Mouse (Mus musculus) adrenal gland, postnatal 25 days (tissue): Measurements from ENCODE around the gene Dtymk. TPM values are rescaled to one million over a fixed set of nuclear protein-coding genes. Genes with fewer than 3 reads are reported as not detected.
"Not testable (repeated sequence)": the region's sequence is repeated elsewhere in the genome, so short reads cannot be mapped to it uniquely, and the experiment has no call there.

ENCODE experiments used
- DNase-seq: peaks from one replicate; pipeline ENCODE4 v3.0.0; 2021; ENCODE audit warnings: mixed read lengths
- long read RNA-seq: library from polyadenylated mRNA; stranded (forward); transcript quantifications from one replicate; pipeline ENCODE4 v2.0.0, GENCODE M21; 2021
- total RNA-seq: library from RNA; stranded (reverse); gene quantifications from 2 replicates; pipeline ENCODE4 v1.2.3, GENCODE M21; 2021

Dtymk gene
- total RNA-seq: 77.9 and 86.1 TPM in 2 replicates
- long read RNA-seq, transcript Dtymk-202 (2 exons, 1,055 nt): minor isoform, 19 of 62 reads
- long read RNA-seq, transcript Dtymk-201 (5 exons, 1,003 nt): major isoform, 28 of 62 reads
- long read RNA-seq, partial matches to known transcripts: 4 of 62 reads
- long read RNA-seq, other reads (novel, unspliced or antisense): 10 of 62 reads

DNA sequence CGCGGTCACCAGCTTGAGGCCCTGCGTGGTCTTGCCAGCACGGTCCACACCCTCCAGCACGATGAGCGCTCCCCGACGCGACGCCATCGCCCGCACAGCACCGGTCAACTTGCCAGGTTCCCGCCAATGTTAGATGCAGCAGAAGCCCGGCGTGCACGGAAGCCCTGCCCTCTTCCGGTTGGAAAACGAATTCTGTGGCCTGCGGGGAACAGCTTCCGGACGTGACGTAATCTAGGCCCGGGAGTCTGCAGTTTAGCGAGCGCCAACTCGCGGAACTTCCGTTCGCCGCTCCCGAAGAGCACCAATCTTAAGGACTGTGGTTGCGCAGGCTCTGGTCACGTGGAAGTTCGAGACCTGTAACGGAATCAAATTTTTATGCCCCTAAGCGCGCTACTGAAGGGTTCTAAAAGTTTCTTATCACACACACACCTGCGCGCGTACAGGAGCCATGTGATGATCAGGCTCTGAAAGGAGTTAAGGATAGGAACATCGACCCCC is at the start of gene Dtymk:
Dtymk (minus strand) TSS at position 194 of the 498 bp plus-strand sequence.
- DNase-seq: peak; percentile 89

DNA sequence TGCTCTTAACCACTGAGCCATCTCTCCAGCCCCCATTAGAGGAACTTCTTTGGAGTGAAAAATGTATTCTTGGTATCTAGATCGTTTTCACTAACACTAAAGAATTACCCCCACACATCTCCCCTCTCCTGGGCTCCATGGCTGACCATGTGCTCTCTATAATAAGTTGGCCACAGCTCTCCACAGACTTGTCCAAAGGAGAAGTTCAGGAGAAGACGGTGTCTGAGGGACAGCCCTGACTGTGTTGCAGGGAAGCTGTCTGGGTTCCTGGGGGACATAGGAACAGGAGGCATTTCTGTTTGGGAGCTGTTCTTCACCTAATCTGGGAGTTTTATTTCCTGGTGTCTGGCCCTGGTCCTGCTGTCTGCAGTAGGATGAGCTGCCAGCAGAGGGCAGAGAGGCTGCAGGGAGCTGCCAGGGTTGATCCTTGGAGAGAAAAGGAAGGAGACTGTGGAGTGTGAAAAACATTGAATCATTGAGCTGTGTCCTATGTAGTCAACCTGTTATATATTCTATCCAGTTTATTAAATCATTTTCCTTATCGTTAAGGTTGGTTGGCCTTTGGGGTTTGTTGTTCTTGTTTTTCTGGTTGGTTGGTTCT is 44.1 kb upstream of the Dtymk start:
- DNase-seq: not testable (repeated sequence)

DNA sequence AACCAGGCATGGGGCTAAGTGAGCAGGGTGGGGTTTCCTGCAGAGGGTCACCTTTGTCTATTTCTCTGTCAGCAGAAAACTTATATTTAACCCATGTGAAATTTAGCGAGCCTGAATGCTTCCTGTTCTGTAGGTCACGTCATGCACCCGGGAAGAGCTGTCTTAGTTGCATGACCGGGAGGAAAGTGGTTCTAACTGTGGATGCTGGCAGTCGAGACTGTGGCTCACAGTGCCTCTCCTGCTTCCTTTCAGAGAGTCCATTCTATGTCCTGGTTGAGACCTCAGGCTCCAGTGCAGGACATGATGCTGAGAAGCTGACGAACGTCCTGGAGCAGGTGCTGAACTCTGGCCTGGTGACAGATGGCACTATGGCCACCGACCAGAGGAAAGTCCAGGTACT is 36.8 kb upstream of the Dtymk start:
- not testable (repeated sequence) for DNase-seq

DNA sequence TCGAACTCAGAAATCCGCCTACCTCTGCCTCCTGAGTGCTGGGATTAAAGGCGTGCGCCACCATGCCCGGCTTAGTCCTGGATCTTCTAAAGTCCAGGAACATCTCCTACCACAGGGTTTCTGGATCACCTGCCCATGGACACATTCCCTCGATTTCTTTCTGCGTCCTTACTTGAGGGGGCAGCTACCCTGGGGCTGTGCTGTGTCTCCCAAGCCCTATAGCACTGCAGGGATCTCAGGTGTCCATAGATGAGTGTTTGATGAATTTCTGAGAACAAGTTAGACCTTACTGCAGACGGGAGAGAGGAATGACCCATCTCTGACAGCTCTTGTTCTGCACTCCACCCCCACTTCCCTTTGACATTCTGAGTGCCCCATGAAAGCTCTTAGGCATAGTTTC is 35.6 kb upstream of the Dtymk start:
- no peak for DNase-seq

DNA sequence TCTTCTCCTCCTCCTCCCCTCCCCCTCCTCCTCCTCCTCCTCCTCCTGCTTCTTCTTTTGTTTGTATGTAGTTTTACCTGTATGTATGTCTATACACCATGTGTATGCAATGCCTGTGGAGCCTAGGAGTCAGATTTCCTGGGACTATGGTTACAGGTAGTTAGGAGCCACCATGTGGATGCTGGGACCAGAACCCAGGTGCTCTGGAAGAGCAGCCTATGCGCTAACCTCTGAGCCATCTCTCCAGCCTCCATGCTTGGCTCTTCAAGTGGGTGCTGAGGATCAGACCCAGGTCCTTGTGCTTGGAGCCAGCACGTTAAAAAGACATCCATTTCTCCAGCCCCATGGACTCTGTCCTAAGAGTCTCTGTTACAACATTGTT is 34.8 kb upstream of the Dtymk start:
- no peak for DNase-seq

DNA sequence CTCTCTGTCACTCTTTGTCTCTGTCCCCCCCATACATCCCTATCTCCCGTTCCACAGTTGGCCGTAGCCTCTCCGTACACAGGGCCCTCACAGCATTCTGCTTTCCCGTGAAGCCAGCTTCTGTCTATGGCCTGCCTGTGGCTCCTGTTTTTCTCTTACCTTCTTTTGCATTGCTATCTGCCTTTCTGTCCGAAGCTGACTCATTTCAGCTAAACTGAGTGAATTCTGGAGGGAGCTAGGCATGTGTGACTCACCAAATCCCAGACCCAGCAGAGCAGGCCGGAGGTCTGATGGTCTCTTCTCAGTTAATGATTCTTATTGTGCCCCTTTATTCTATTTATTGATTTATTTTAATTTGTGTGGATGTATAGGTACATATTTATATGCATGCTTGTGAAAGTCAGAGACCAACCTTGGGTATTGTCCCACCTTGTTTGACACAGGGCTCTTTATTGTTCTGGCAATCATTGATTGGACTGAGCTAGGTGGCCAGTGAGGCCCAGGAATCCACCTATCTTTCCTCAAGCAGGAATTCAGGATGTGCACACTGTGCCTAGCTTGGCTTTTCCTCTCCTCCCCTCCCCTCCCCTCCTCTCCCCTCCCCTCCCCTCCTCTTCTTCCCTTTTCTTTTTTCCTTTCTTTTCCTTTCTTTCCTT is 34.3 kb upstream of the Dtymk start:
- no peak for DNase-seq

DNA sequence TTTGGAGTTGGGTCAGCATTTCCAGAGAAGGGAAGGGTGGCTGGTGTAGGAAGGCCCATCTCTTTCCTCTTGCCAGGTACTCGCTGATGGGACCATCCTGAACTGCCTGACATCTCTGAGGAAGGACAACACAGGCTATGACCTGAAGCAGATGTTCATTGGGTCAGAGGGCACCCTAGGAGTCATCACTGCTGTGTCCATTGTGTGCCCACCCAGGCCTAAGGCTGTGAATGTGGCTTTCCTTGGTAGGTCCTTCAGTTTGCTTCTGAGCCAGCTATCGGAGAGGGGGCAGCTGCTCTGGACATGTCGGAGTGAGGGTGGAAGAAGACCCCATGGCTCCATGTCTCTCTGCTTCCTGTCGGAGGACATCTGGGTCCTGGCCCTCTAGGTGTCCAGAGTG is 33.5 kb upstream of the Dtymk start:
- no peak for DNase-seq

DNA sequence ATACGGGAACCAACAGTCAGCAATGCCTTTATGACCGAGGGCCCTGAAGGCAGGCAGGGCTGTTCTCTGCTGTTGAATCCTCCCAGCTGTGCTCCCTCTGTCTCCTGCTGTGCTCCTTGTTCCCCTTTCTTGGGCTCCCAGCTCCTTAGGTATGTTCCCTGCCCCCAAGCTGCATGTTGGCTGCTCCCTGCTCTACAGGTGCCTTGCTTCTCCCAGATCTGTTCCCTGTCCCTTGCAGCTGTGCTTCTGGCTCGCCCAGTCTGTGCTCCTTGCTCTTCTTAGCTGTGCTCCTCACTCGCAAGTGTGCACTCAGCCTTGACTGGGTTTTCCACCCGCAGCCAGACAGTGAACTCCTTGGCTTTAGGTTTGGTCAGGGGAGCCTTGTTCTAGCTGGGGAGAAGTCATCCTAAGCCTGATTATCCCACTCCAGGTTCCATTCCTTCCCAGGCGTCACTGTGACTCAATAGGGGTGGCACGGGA is 33.0 kb upstream of the Dtymk start:
- DNase-seq: no peak

DNA sequence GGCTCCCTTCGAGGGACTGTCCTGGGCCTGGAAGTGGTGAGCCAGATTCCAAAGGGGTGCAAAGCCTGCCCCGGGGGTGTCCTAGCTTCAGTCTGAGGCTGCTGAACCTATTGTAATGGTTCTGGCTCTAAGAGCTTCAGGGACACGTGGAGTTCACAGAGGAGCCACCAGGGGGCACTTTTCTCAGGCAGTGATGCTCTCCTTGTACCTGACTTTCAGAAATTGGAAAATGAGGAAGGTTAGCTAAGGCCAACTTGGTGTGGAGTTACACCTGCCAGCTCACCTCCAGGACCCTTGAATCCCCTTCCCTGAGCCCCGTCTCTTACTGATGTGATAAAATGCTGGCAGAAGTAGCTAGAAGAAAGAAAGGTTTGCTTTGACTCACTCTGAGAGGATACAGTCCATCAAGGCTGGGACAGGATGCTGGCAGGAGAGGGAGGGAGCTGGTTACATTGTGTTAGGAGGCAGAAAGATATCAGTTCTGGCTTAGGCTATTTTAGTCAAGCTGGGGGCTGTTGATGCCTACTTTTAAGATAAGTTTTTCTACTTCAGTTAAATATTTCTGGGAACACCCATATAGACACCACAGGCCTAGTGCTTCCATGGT is 31.1 kb upstream of the Dtymk start:
- DNase-seq: not testable (repeated sequence)

DNA sequence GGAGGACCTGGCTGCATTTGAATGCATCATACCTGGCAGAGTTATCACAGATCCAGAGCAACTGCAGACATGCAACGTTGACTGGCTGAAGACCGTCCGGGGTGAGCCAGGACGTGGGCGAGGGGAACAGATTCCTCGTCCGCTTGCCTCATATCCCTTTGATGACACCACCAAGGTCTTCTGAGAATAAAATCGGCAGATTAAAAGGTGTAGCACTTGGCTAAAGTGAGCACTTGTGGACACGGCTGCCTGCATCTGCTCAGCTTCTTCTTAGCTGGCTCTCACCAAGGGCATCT is 24.8 kb upstream of the Dtymk start:
- no peak for DNase-seq

DNA sequence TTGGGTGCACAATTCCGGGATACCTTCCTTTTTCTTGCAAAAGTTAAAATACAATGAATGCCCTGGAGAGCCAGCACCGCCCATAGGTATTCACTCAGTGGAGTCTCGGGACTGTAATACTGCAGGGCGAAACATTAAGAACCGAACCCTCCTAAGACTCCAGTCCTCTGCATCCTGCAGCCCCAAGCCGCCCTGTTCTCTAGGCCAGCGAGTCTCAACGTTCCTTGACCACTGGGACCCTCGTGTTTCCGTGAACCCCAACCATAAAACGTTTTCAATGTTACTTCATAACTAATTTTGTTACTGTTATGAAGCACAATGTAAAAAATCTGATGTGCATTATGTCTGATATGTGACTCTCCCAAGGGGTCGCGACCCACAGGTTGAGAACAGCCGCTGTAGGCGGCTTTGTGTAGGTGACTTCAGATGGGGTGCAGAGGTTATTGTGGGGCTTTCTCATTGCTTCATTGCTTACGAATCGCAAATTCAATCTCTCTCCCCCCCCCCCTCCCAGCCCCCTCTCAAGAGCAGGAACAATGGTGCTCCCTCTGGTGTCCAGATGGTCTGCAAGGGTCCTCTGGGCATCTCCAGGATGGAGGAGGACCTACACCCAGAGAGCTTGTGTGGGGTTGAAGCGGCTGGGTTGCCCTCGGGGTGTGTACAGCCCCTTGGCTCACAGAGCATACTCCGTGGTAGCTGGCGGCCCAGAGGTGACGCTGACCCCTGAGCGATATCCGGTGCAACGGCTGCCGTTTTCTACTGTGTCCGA is 24.2 kb upstream of the Dtymk start:
- DNase-seq: no peak

DNA sequence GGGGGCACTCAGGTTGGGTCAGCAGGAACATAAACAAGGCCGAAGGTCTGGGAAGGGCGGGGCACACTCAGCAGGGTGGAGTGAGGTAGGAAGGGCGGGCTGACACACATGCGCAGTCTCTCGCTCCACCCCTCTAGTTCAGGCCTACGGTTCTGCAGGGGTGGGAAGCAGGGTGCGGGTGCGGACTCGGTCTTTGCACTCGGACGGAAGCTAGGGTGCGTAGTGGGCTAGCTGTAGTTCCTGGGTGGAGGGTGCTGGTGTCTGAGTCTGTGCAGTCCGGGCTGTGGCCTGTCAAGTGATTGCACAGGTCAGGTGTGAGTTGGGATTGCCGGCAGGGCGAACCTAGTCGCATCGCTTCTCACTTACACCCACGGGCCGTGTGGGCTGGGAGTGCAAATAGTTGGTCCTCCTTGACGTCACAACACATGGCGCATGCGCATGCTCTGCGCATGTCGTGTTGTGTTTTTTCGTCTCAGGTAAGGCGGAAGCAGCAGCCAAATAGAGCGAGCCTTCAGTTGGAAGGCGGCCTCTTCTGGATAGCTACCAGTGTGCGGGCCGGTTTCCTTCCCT is 23.5 kb upstream of the Dtymk start:
- DNase-seq: peak; percentile 93

DNA sequence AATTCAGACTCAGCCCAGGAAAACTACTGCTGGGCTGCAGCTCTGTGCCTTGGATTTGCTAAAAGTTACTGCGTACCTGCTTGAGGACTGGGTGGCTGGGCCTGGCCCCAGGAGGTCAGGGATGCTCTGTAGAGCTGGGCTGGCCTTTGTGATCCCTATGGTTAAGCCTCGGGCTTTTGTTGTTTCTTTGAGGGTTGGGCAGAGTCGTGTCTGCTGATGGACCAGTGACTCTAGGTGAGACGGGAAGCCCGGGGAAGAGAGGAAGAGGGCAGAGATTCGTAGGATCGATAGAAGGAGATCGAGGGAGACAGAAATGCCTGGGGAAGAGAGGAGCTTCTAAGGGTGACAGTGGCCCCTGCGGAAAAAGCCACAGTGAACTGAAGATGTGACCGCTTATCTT is 22.9 kb upstream of the Dtymk start, which contains the start of gene D2hgdh:
D2hgdh (plus strand) TSS at position 301 of the 400 bp plus-strand sequence.
- DNase-seq: no peak

DNA sequence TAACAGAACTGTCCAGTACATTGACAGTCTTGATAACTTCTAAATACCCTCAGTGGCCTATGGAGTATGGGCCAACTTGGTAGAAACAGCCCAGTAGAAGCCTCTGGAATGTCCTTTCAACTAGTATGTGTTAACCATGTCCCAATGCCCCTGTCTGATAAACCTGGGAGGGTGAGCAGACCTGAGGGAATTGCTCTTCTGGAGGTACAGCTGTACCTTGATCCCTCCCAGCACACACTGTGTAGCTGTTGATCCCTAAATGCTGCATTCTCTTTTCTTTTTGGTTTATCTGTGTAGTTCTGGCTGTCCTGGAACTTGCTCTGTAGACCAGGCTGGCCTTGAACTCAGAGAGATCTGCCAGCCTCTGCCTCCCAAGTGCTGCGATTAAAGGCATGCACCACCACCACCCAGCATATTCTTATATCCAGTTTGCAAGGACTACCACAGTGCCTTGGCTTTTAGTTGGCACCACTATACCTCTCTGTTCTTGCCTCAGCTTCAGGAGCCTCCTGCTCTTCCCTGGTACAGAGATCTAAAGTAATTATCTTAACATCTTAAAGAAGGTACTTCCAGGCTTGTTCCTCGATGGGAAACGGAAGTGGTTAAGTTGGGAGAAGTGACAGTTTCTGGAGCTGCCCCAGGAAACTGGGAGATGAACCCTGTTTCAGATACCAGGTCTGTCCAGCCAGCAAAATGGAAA is 22.2 kb upstream of the Dtymk start:
- DNase-seq: no peak

DNA sequence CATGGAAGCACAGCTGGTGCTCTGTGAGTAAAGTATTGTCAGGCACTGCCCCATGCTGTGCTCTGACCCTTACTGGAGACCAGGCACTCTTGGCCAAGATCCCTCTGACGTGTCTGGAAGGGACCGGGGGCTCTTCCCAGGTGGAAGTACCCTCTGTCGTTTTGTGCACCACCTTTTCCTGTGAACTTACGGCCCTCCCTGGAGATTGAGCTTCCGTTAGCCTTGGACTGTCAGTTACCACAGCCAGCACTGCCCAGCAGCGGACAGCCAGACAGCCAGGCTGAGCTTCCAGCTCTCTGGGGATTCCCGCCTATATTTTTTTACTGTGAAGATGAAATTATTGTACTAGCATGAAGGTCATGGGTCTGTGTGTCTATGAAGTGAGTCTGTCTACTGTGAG is 17.0 kb upstream of the Dtymk start:
- no peak for DNase-seq

DNA sequence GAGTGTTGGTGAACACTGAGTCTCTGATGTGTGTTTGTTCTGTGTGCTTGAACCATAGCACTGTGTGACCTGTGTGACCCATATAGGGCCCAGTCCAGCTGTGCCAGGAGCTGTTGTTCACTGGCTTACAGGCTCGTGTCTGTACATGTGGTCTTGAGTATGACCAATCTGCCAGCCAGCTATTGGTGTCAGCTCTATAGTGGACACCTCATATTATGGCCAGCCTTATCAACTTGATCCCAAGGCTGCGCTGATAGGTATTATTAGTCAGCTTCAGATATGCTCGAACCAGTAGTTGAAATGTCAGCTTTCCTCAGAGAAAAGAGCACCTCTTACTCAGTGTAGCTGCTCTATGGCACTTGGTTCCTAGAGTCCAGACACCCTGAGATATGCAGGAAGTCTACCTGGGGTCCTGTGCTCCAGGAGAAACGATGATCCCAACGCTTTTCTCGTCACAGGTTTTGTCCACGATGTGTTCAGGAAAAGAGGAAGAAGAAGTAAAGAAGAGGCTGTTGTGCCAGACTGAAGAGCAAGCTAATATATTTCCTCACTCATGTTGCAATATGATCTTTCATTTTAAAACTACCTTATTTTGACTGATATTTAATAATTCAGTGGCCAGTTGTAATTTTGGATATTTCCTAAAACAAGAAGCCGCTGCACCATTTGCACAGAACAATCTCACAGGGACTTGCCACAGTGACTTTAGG is 16.2 kb upstream of the Dtymk start:
- no peak for DNase-seq

DNA sequence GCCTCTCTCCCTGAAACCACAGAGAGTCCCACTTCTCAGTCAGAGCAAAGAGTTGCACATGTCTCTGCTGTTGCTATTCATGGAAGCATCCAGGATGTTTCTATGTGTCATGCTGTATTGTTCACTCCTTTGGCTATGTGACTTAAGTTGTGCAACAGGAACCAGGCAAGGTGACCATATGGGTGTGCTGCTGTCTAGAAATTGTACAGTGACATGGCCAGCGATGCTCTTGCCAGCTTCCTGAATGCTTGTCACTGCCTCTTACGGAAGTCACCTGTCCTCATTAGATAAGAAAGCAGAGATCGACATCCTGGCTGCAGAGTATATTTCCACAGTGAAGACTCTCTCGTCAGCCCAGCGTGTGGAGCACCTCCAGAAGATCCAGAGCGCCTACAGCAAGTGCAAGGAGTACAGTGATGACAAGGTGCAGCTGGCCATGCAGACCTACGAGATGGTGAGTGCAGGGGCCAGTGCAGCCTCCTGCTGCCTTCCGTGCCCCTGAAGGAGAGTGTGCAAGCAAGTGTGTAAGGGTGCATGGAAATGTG is 9.8 kb upstream of the Dtymk start:
- DNase-seq: no peak

DNA sequence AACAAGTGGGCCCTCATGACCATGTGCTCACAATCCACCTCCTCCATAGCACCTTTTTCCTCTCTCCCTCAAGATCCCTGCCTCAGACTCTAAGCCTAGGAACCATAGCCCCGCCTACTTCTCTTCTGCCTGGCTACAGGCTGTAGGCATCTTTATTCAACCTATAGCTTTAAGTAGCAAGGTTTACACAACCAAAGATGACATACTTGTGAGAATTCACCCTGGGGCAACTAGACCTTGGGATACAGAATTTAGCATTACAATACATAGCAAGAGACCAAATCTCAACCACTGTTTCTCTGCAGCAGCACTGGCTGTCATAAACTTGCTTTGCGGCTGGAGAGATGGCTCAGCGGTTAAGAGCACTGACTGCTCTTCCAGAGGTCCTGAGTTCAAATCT is 8.3 kb upstream of the Dtymk start:
- no peak for DNase-seq

DNA sequence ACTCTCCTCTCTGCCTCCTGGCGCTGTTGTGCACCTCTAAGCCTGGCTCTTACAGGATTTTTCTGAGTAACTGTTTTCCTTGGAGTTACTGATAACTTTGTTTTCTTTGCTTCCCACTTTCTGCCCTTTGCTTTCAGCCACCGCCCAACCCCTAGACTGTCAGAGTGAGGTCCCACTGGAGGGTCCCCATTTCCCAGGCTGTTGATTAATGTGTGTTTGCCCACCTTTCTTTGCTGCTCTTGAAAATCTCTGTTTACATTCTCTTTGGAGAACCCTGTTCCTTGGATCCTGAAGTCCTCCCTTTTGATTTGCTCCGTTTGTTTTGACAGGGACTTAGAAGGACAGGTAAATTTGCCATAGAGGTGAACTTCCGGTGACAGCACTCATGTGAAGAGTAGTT is 7.1 kb upstream of the Dtymk start:
- DNase-seq: no peak

DNA sequence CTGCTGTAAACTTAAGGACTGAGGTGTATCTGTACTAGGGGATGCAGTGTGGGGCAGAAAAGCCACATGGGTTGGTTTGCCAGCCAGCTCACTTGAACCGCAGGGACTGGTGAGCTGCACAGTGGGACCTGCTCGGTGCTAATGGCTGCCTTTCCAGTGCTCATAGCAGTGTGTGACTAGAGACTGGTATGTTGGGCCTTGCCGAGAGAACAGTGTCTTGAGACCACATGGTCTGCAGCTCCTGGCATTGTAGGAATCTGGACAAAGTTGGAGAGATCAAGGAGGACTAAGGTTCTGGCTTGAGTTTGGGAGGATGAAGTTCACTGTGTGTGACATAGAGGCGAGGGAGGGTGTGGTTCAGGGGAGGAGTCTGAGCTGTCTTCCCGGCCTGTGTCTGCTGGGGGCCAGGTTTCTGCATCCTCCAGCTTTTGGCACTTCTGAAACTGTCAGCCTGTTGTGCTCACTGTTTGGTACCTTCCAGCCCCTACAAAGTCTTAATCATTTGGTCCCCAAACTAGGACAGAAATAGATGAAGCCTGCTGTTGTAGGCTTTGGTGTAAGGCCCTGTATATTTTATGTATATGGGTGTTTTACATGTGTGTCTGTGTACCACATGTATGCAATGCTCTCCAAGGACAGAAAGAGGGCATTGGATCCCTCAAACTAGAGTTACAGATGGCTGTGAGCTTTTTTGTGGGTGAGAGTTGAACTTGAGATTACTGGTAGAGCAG is 3.7 kb upstream of the Dtymk start:
- DNase-seq: no peak
